Mouse (Mus musculus): Measurements from ENCODE around the gene Scn3b. TPM values are rescaled to one million over a fixed set of nuclear protein-coding genes. Genes with fewer than 3 reads are reported as not detected.

The Scn3b gene
- polyA plus RNA-seq, 1 experiment from 2014 or later, result 127 TPM

DNA sequence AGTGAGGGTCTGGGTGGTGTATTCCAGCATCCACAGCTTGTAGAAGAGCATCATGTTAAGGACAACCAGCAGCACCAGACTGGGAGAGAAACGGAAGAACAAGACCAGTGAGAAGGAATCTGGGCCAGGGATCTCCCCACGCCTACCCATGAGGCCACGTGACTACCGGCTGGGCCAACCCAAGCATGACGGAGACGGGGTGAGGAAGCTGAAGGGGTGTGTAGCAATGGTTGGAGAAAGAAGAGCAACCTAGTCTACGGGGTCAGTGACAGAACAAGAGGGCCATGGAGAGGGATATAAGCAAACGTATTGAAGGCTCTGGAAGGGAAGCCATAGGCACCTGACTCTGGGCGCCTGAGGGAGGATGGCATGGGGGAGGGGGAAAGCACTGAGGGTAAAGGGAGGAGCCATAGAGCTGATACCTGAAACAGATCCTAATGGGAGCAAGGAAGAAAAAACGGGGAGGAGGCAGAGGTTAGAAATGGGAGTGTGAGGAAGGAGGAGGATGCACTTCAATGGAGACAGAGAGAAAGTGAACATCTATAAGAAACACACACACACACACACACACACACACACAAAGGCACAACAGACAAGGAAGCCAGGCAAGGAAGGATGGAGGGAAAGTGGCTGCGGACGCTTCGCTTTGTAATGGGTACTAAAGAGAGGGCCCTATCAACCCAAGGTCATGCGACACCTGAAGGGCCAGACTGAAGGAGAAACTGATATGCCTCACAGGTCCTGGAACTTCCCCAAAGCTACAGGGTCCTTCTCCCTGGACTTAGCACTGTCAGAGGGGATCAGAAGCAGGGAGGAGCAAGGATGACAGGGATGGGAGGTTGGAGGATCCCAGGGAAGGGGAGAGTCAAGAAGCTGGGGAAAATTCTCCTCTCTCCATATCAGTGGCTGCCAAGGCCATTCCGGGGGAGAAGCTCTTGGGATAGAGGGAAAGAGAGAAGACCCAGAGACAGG lies 31.3 kb downstream of the Scn3b start:
- 95% methylated on average over 15 of the region's 15 CpGs for WGBS
- no peak for ATAC-seq
- no peak overlapping the region for H3K27ac ChIP-seq (ENCODE audit: low read length)
- no peaks in the 10 kb centered on the region for H3K27me3 ChIP-seq (replicated peaks; ENCODE audit: control insufficient read depth, insufficient read depth, low read length)
- H3K4me2 ChIP-seq (ENCODE audit: low read length), result no peak overlapping the region
- no peak overlapping the region for H3K9ac ChIP-seq (replicated peaks; ENCODE audit: low read depth, low read length)
- H3K4me3 ChIP-seq (replicated peaks; ENCODE audit: low read length), result no peak overlapping the region
- no peaks in the 10 kb centered on the region for H3K9me3 ChIP-seq (ENCODE audit: control insufficient read depth, low read length)
- peaks cover 42% of the 10 kb centered on the region for H3K36me3 ChIP-seq (ENCODE audit: control insufficient read depth, insufficient read depth)
- no peaks in the 10 kb centered on the region for H3K4me1 ChIP-seq (replicated peaks; ENCODE audit: control insufficient read depth, insufficient read depth, low read length)

- Histone ChIP-seq H3K27me3 (replicated peaks; ENCODE audit: control insufficient read depth, insufficient read depth, low read length) (no peaks in the 10 kb centered on the region), H3K27ac (ENCODE audit: low read length) (no peak overlapping the region), H3K4me3 (replicated peaks; ENCODE audit: low read length) (no peak overlapping the region), H3K9ac (replicated peaks; ENCODE audit: low read depth, low read length) (no peak overlapping the region), H3K9me3 (ENCODE audit: control insufficient read depth, low read length) (no peaks in the 10 kb centered on the region), H3K36me3 (ENCODE audit: control insufficient read depth, insufficient read depth) (peaks cover 52% of the 10 kb centered on the region), H3K4me1 (replicated peaks; ENCODE audit: control insufficient read depth, insufficient read depth, low read length) (no peaks in the 10 kb centered on the region), H3K4me2 (ENCODE audit: low read length) (no peak overlapping the region)
- 86% methylated on average over 5 of the region's 5 CpGs for WGBS
- ATAC-seq, result no peak
These were observed 32.5 kb downstream of the Scn3b start for GRCm38 (mm10) chr9:40301475-40301874.

DNA sequence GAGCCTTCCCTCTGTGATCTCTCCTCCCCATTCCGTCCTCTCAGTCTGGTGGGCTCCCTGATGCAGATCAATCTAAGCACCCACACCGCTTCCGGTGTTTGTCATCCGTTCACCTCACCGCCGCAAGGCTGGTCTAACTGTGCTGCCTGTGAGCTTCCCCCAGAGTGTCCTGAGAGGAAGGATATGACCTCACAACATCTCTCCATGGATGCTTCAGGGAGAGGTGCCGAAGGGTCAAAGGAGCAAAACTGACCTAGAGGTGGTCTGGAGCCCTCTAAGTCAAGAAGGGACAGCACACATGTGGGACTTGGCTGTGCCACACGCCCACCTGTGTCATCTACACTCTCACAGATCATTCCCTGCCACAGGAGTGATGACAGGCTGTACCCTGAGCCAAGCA lies 33.4 kb downstream of the Scn3b start:
- Histone ChIP-seq H3K27ac (ENCODE audit: low read length) (no peak overlapping the region), H3K27me3 (replicated peaks; ENCODE audit: control insufficient read depth, insufficient read depth, low read length) (no peaks in the 10 kb centered on the region), H3K9me3 (ENCODE audit: control insufficient read depth, low read length) (no peaks in the 10 kb centered on the region), H3K9ac (replicated peaks; ENCODE audit: low read depth, low read length) (no peak overlapping the region), H3K4me2 (ENCODE audit: low read length) (no peak overlapping the region), H3K4me1 (replicated peaks; ENCODE audit: control insufficient read depth, insufficient read depth, low read length) (no peaks in the 10 kb centered on the region), H3K4me3 (replicated peaks; ENCODE audit: low read length) (no peak overlapping the region), H3K36me3 (ENCODE audit: control insufficient read depth, insufficient read depth) (peaks cover 55% of the 10 kb centered on the region)
- 97% methylated on average over 8 of the region's 8 CpGs for WGBS
- ATAC-seq, result no peak

- H3K9me3 ChIP-seq (ENCODE audit: control insufficient read depth, low read length), result no peaks in the 10 kb centered on the region
- no peak overlapping the region for H3K4me3 ChIP-seq (replicated peaks; ENCODE audit: low read length)
- ATAC-seq, result no peak
- no peak overlapping the region for H3K27ac ChIP-seq (ENCODE audit: low read length)
- H3K27me3 ChIP-seq (replicated peaks; ENCODE audit: control insufficient read depth, insufficient read depth, low read length), result no peaks in the 10 kb centered on the region
- no peak overlapping the region for H3K4me2 ChIP-seq (ENCODE audit: low read length)
- no peaks in the 10 kb centered on the region for H3K4me1 ChIP-seq (replicated peaks; ENCODE audit: control insufficient read depth, insufficient read depth, low read length)
- H3K36me3 ChIP-seq (ENCODE audit: control insufficient read depth, insufficient read depth), result peaks cover 44% of the 10 kb centered on the region
- WGBS, result 94% methylated on average over 8 of the region's 8 CpGs
- no peak overlapping the region for H3K9ac ChIP-seq (replicated peaks; ENCODE audit: low read depth, low read length)
These were observed 35.2 kb downstream of the Scn3b start for GRCm38 (mm10) chr9:40304243-40304642.

DNA sequence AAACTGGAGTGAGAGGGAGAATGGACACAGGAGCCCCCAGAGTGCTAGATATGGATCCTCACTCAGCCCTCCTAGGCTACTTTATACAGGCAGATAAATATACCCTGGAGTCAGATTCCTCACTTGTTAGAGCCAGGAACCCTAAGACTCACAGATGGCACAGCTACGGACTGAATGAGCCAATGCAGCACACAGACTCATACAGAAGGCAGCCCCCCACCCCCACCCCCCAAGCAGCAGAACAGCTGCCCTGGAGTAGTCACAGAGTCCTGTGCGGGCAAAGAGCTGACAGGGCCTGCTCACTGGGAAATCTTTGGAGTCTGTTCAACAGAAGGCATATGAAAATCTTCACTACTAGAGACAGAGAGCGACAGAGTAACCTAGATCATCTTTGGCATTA lies 38.3 kb downstream of the Scn3b start:
- Histone ChIP-seq H3K9me3 (ENCODE audit: control insufficient read depth, low read length) (no peaks in the 10 kb centered on the region), H3K9ac (replicated peaks; ENCODE audit: low read depth, low read length) (no peak overlapping the region), H3K4me2 (ENCODE audit: low read length) (no peak overlapping the region), H3K27ac (ENCODE audit: low read length) (no peak overlapping the region), H3K4me3 (replicated peaks; ENCODE audit: low read length) (no peak overlapping the region), H3K36me3 (ENCODE audit: control insufficient read depth, insufficient read depth) (peaks cover 39% of the 10 kb centered on the region), H3K4me1 (replicated peaks; ENCODE audit: control insufficient read depth, insufficient read depth, low read length) (no peaks in the 10 kb centered on the region), H3K27me3 (replicated peaks; ENCODE audit: control insufficient read depth, insufficient read depth, low read length) (no peaks in the 10 kb centered on the region)
- 69% methylated on average over 3 of the region's 3 CpGs for WGBS
- ATAC-seq, result peak; percentile 75

DNA sequence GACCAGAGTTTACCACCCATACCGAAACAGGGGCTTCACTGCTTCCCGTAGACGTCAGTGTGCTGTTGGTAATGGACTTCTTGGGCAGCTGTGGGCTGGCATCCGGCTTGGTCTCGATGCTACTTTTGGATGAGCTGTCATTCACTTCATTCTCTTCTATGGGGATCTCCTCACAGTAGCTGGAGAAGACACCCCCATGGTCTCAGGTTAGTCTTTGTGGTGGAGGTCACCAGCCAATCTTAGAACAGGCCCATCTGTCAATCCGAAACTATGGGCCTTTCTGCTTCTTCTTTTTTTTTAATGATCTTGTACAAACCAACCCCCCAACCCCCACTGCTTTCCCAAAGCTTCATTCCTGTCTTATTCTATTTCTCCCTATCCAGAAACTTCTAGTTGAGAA lies 40.9 kb downstream of the Scn3b start:
- no peaks in the 10 kb centered on the region for H3K4me1 ChIP-seq (replicated peaks; ENCODE audit: control insufficient read depth, insufficient read depth, low read length)
- no peak overlapping the region for H3K4me3 ChIP-seq (replicated peaks; ENCODE audit: low read length)
- no peak overlapping the region for H3K27ac ChIP-seq (ENCODE audit: low read length)
- no peak for ATAC-seq
- no peak overlapping the region for H3K4me2 ChIP-seq (ENCODE audit: low read length)
- H3K36me3 ChIP-seq (ENCODE audit: control insufficient read depth, insufficient read depth), result peaks cover 30% of the 10 kb centered on the region
- H3K27me3 ChIP-seq (replicated peaks; ENCODE audit: control insufficient read depth, insufficient read depth, low read length), result no peaks in the 10 kb centered on the region
- WGBS, result 95% methylated on average over 6 of the region's 6 CpGs
- H3K9ac ChIP-seq (replicated peaks; ENCODE audit: low read depth, low read length), result no peak overlapping the region
- no peaks in the 10 kb centered on the region for H3K9me3 ChIP-seq (ENCODE audit: control insufficient read depth, low read length)

- no peaks in the 10 kb centered on the region for H3K9me3 ChIP-seq (ENCODE audit: control insufficient read depth, low read length)
- H3K36me3 ChIP-seq (ENCODE audit: control insufficient read depth, insufficient read depth), result peaks cover 21% of the 10 kb centered on the region
These were observed 42.8 kb downstream of the Scn3b start for GRCm38 (mm10) chr9:40311813-40312212.

DNA sequence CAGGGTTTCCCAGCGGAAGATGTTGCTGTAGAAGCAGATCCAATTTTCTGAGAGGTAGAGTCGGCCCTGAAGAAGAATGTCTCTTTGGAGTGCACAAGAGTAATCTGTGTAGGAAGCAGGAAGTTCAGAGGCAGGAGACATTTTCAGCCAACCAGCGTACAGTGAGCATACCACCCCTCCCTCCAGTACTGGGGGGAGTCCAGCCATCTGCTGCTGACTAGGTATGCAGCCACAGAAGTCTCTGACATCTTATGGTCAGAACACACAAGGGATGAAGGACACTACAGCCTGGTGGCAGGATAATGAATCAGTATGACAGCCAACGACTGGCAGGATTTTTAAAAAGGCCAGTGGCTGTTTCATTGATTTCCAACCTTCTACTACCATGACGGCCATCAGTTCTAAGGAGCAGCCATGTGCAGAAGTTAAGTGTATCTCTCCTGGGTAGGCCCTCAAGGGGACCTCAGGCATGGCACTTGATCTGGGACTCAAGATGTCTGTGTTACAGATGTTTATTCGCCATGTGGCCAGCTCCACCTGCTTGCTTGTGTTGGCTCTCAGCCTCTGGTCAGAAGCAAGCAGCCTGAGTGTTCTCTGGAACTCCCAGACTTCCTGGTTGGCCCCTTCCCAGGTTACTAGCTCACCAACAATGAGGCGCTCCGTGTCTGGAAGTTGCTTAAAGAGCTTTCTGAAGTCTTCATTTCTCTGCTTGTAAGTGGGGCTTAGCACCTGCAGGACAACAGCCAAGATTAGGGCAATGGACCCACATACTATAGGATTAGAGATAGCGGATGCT lies 48.0 kb downstream of the Scn3b start:
- H3K4me1 ChIP-seq (replicated peaks; ENCODE audit: control insufficient read depth, insufficient read depth, low read length), result no peaks in the 10 kb centered on the region
- no peaks in the 10 kb centered on the region for H3K27me3 ChIP-seq (replicated peaks; ENCODE audit: control insufficient read depth, insufficient read depth, low read length)
- 92% methylated on average over 9 of the region's 9 CpGs for WGBS
- no peak overlapping the region for H3K9ac ChIP-seq (replicated peaks; ENCODE audit: low read depth, low read length)
- H3K4me3 ChIP-seq (replicated peaks; ENCODE audit: low read length), result no peak overlapping the region
- no peak overlapping the region for H3K4me2 ChIP-seq (ENCODE audit: low read length)
- H3K9me3 ChIP-seq (ENCODE audit: control insufficient read depth, low read length), result no peaks in the 10 kb centered on the region
- no peak overlapping the region for H3K27ac ChIP-seq (ENCODE audit: low read length)
- peaks cover 16% of the 10 kb centered on the region for H3K36me3 ChIP-seq (ENCODE audit: control insufficient read depth, insufficient read depth)
- no peak for ATAC-seq

More at GRCm38 (mm10) chr9:40311813-40312212, 42.8 kb downstream of the Scn3b start:
- 82% methylated on average over 9 of the region's 9 CpGs for WGBS
- no peak for ATAC-seq
- Histone ChIP-seq H3K27me3 (replicated peaks; ENCODE audit: control insufficient read depth, insufficient read depth, low read length) (no peaks in the 10 kb centered on the region), H3K4me2 (ENCODE audit: low read length) (no peak overlapping the region), H3K4me1 (replicated peaks; ENCODE audit: control insufficient read depth, insufficient read depth, low read length) (no peaks in the 10 kb centered on the region), H3K4me3 (replicated peaks; ENCODE audit: low read length) (no peak overlapping the region), H3K27ac (ENCODE audit: low read length) (no peak overlapping the region), H3K9ac (replicated peaks; ENCODE audit: low read depth, low read length) (no peak overlapping the region)

DNA sequence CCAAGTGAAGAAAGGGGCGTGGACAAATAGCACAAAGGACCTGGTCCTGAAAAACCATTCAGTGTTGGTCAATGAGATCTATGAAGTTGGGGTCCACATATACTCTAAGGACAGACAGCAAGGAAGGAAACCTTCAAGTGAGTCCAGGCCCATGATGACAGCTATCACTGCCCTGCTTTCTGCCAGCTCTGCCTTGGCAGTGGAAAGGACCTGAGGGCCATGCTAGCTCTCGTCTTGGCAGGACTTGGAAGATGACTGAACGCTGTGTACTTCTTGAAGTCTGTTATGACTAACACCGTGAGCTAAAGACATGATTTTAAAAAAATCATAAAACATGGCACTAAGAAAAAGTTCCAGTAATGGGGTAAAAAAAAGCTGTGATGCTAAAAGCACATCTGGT lies 48.7 kb downstream of the Scn3b start:
- Histone ChIP-seq H3K36me3 (ENCODE audit: control insufficient read depth, insufficient read depth) (peaks cover 16% of the 10 kb centered on the region), H3K27ac (ENCODE audit: low read length) (no peak overlapping the region), H3K4me2 (ENCODE audit: low read length) (no peak overlapping the region), H3K9me3 (ENCODE audit: control insufficient read depth, low read length) (no peaks in the 10 kb centered on the region), H3K9ac (replicated peaks; ENCODE audit: low read depth, low read length) (no peak overlapping the region), H3K4me3 (replicated peaks; ENCODE audit: low read length) (no peak overlapping the region), H3K27me3 (replicated peaks; ENCODE audit: control insufficient read depth, insufficient read depth, low read length) (no peaks in the 10 kb centered on the region), H3K4me1 (replicated peaks; ENCODE audit: control insufficient read depth, insufficient read depth, low read length) (no peaks in the 10 kb centered on the region)
- no peak for ATAC-seq
- WGBS, result 86% methylated on average over 4 of the region's 4 CpGs
